Mouse (Mus musculus) kidney, postnatal 14 days (tissue): ENCODE data around the gene Gm10378.
"Not testable (repeated sequence)": the region's sequence is repeated elsewhere in the genome, so short reads cannot be mapped to it uniquely, and the experiment has no call there.

Experiments used
- DNase-seq: peaks from one replicate; pipeline ENCODE4 v3.0.0; 2022; ENCODE audit warnings: mixed read lengths

Gm10378 gene

GRCm38 (mm10) chr14:42655638-42656037 is at the start of gene Gm10378:
Gene Gm10378 (plus strand): TSS chr14:42655938.
- not testable (repeated sequence) for DNase-seq

DNA sequence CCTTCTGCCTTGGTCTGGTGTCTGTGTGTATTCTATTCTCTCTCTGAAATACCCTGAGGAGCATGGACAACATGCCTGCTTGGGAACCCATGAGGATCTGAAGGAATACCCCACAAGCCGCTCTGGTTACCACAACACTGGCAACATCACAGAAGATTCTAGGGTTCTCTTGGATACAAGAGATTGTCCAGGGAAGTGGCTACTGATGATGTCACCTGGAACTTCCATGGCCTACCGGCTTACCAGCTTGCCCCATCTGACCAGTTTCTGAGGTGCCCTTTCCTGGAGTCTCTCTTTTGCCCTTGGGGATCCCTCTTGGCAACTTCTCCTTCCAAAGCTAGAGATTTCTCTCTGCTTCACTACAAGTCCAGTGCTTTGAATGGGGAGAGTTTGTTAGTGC is 13.9 kb upstream of the Gm10378 start, which contains the start of gene Gm3633:
Gm3633 (minus strand) TSS at position 101 of the 400 bp plus-strand sequence.
- DNase-seq = not testable (repeated sequence)
